In the genomic region with DNA sequence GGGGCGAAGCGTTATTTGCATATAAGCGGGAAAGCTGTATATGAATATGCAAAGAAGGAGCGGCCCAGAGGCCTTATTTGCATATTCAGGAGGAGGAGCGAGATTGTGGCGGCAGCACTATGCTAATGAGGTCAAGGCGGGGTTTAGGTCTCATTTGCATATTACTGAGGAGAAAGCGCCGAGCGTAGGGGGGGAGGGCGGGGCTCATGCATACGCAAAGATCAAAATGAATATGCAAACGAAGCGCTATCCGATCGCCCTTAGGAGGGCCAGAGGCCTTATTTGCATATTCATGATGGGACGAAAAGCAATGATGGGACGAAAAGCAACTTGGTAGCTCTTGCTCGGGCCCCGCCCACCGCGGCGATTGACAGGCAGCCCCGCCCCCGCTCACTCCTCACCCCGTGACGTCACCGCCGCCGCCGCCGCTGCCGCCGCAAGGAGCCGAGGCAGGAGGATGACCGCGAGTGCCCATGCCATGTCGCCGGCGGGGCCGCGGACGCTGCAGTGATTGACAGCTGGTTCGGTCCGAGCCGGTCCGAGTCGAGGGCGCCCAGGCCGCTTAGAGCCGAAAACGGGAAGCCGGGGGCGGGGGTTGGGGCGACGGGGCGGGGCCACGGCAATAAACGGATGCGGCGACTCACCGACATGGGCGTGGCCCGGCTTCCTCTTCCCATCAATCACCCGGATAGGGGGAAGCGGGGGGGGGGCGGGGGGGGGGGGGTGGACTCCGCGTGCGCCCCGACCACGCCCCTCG, we compare ENCODE assay signal across 8 mouse cellular contexts. TPM values are rescaled to one million over a fixed set of nuclear protein-coding genes. Genes with fewer than 3 reads are reported as not detected.
DNase-seq lines count a peak whose midpoint lies in the region; ATAC-seq and TF ChIP-seq lines count a peak whose summit lies in the region.

Gene Crlf2 (minus strand): TSS at position 590 of the 757 bp plus-strand sequence.

- under 1% methylated on average over 69 of the region's 73 CpGs for WGBS in forebrain, embryonic 10.5 days
- WGBS in heart, embryonic 15.5 days: under 1% methylated on average over 50 of the region's 73 CpGs
- WGBS in liver, embryonic 14.5 days (ENCODE audit: insufficient replicate concordance): under 1% methylated on average over 62 of the region's 73 CpGs
- WGBS in neural tube, embryonic 11.5 days: under 1% methylated on average over 49 of the region's 73 CpGs
- under 1% methylated on average over 32 of the region's 73 CpGs for WGBS in stomach, postnatal 0 days

- peak within 1 kb of the TSS; percentile 79 for H3K4me2 ChIP-seq in heart, embryonic 15.5 days
- peak within 1 kb of the TSS; percentile 68 for H3K4me2 ChIP-seq in liver, embryonic 14.5 days (ENCODE audit: low read depth)
- H3K4me2 ChIP-seq in neural tube, embryonic 11.5 days (ENCODE audit: low read depth): peak within 1 kb of the TSS; percentile 39
- H3K4me2 ChIP-seq in stomach, postnatal 0 days (replicated peaks; ENCODE audit: low read depth): peak within 1 kb of the TSS; percentile 49

- 0 out of 2 replicates have a peak, but pooled peaks cover 4% of the 10 kb centered on the region for H3K4me1 ChIP-seq in forebrain, embryonic 10.5 days
- H3K4me1 ChIP-seq in heart, embryonic 15.5 days (replicated peaks): 0 out of 2 replicates have a peak, but pooled peaks cover 4% of the 10 kb centered on the region
- H3K4me1 ChIP-seq in liver, embryonic 14.5 days (replicated peaks; ENCODE audit: control insufficient read depth in 2 of 2, insufficient read depth in 2 of 2, low read length in 1 of 2): peaks cover 2 to 7% of the 10 kb centered on the region in 2 experiments; a peak in 3 of 4 replicates
- no peaks in the 10 kb centered on the region for H3K4me1 ChIP-seq in neural tube, embryonic 11.5 days (ENCODE audit: control insufficient read depth, insufficient read depth, low read length)
- no peaks in the 10 kb centered on the region for H3K4me1 ChIP-seq in stomach, postnatal 0 days (replicated peaks; ENCODE audit: control insufficient read depth, insufficient read depth)

- peak within 1 kb of the TSS; percentile 72 for H3K4me3 ChIP-seq in forebrain, embryonic 10.5 days
- peak within 1 kb of the TSS; percentile 73 for H3K4me3 ChIP-seq in heart, embryonic 15.5 days
- peak within 1 kb of the TSS; percentile 65 to 91 for H3K4me3 ChIP-seq in liver, embryonic 14.5 days (ENCODE audit: insufficient read depth in 1 of 2, low read depth in 2 of 2, low read length in 2 of 2)
- H3K4me3 ChIP-seq in neural tube, embryonic 11.5 days (ENCODE audit: low read depth, low read length): peak within 1 kb of the TSS; percentile 54
- H3K4me3 ChIP-seq in stomach, postnatal 0 days (ENCODE audit: low read depth, low read length): peak within 1 kb of the TSS; percentile 59

- peaks cover 59% of the 10 kb centered on the region for H3K9me3 ChIP-seq in forebrain, embryonic 10.5 days
- peaks cover 21% of the 10 kb centered on the region for H3K9me3 ChIP-seq in heart, embryonic 15.5 days (replicated peaks)
- H3K9me3 ChIP-seq in liver, embryonic 14.5 days (ENCODE audit: control insufficient read depth, low read length): peaks cover 26% of the 10 kb centered on the region
- H3K9me3 ChIP-seq in neural tube, embryonic 11.5 days (ENCODE audit: control insufficient read depth, low read length): peaks cover 13% of the 10 kb centered on the region
- H3K9me3 ChIP-seq in stomach, postnatal 0 days (ENCODE audit: control insufficient read depth, low read length): peaks cover 14% of the 10 kb centered on the region

- H3K27me3 ChIP-seq in forebrain, embryonic 10.5 days (ENCODE audit: poor library complexity, severe bottlenecking): no peaks in the 10 kb centered on the region
- no peaks in the 10 kb centered on the region for H3K27me3 ChIP-seq in heart, embryonic 15.5 days
- H3K27me3 ChIP-seq in liver, embryonic 14.5 days (ENCODE audit: control insufficient read depth, insufficient read depth, low read length): no peaks in the 10 kb centered on the region
- H3K27me3 ChIP-seq in neural tube, embryonic 11.5 days (ENCODE audit: control insufficient read depth, insufficient read depth, low read length): no peaks in the 10 kb centered on the region
- H3K27me3 ChIP-seq in stomach, postnatal 0 days (ENCODE audit: control insufficient read depth, insufficient read depth, low read length): no peaks in the 10 kb centered on the region

- peak within 1 kb of the TSS; percentile 66 for H3K9ac ChIP-seq in heart, embryonic 15.5 days
- H3K9ac ChIP-seq in liver, embryonic 14.5 days (replicated peaks): peak within 1 kb of the TSS; percentile 31; the same call in 1 of the 2 replicates
- peak within 1 kb of the TSS; percentile 53 for H3K9ac ChIP-seq in neural tube, embryonic 11.5 days (ENCODE audit: low read length)
- peak within 1 kb of the TSS; percentile 74 for H3K9ac ChIP-seq in stomach, postnatal 0 days (ENCODE audit: low read length)

- peak; percentile 53 for ATAC-seq in heart, embryonic 15.5 days (replicated peaks; ENCODE audit: insufficient number of reproducible peaks, insufficient read depth, low FRiP score, low read depth)
- ATAC-seq in liver, embryonic 14.5 days (ENCODE audit: insufficient read depth): peak; percentile 70
- peak; percentile 68 for ATAC-seq in neural tube, embryonic 11.5 days (ENCODE audit: insufficient read depth, low FRiP score, low TSS enrichment)
- peak; percentile 62 for ATAC-seq in stomach, postnatal 0 days (ENCODE audit: low FRiP score, low TSS enrichment)

- no peak for TF ChIP-seq EP300 in liver, embryonic 14.5 days (IDR thresholded peaks at IDR 0.05; ENCODE audit: low read depth)
- TF ChIP-seq EP300 in stomach, postnatal 0 days (optimal IDR thresholded peaks at IDR 0.05): no peak

- peak; percentile 68 to 75 for DNase-seq in CD8-positive naive resting alpha-beta T cell, adult 2 months (ENCODE audit: low read depth in 2 of 2, low spot score in 2 of 2)
- DNase-seq in c-Kit-positive CD71-negative TER-119-negative erythroid progenitor cells, embryonic 14.5 days (ENCODE audit: low read depth): peak; percentile 82
- DNase-seq in forebrain, embryonic 10.5 days (ENCODE audit: extremely low spot score, low spot score): peak; percentile 87
- peak; percentile 91 to 92 for DNase-seq in kidney, postnatal 25 days
- DNase-seq in liver, embryonic 14.5 days (ENCODE audit: low read depth in 3 of 3, low spot score in 3 of 3): peak; percentile 78 to 85 (median 79)
- peak; percentile 91 for DNase-seq in neural tube, embryonic 11.5 days (ENCODE audit: low spot score)
- DNase-seq in stomach, postnatal 0 days (ENCODE audit: low spot score): peak; percentile 85

- H3K27ac ChIP-seq in forebrain, embryonic 10.5 days: peak within 1 kb of the TSS; percentile 91
- H3K27ac ChIP-seq in heart, embryonic 15.5 days: peak within 1 kb of the TSS; percentile 96
- peak within 1 kb of the TSS; percentile 66 for H3K27ac ChIP-seq in liver, embryonic 14.5 days
- peak within 1 kb of the TSS; percentile 81 for H3K27ac ChIP-seq in neural tube, embryonic 11.5 days (ENCODE audit: low read depth, low read length)
- H3K27ac ChIP-seq in stomach, postnatal 0 days (replicated peaks): peak within 1 kb of the TSS; percentile 94

- TF ChIP-seq CTCF in liver, embryonic 14.5 days (IDR thresholded peaks at IDR 0.05; ENCODE audit: low read depth): no peak
- no peak for TF ChIP-seq CTCF in stomach, postnatal 0 days (IDR thresholded peaks at IDR 0.05; ENCODE audit: low read depth)

- peaks cover 23% of the 10 kb centered on the region for H3K36me3 ChIP-seq in forebrain, embryonic 10.5 days (replicated peaks)
- peaks cover 11% of the 10 kb centered on the region; the same call in 1 of the 2 replicates for H3K36me3 ChIP-seq in heart, embryonic 15.5 days
- H3K36me3 ChIP-seq in liver, embryonic 14.5 days (replicated peaks; ENCODE audit: control insufficient read depth, insufficient read depth, low read depth): no peaks in the 10 kb centered on the region
- H3K36me3 ChIP-seq in neural tube, embryonic 11.5 days (ENCODE audit: control insufficient read depth, insufficient read depth, low read length): peaks cover 2% of the 10 kb centered on the region
- no peaks in the 10 kb centered on the region for H3K36me3 ChIP-seq in stomach, postnatal 0 days (ENCODE audit: control insufficient read depth, insufficient read depth, low read length)

RNA-seq across cellular contexts. Expression of gene Crlf2, which starts in this region (rescaled TPM):
- 2.9 and 3.2 TPM in 2 replicates for polyA plus RNA-seq in forebrain, embryonic 10.5 days (2016; fragmentation: Nextera tagmentation; extraction: Ambion mirVana)
- 8.0 and 11.1 TPM in 2 replicates for polyA plus RNA-seq in heart, embryonic 15.5 days (2015; fragmentation: Nextera tagmentation; extraction: Ambion mirVana)
- polyA plus RNA-seq in liver, embryonic 14.5 days (2012; rRNA removed): 4.1 and 4.5 TPM in 2 replicates
- 2.4 and 2.7 TPM in 2 replicates for polyA plus RNA-seq in liver, embryonic 14.5 days (2014; fragmentation: Nextera tagmentation; extraction: Ambion mirVana)
- polyA plus RNA-seq in neural tube, embryonic 11.5 days (2014; fragmentation: Nextera tagmentation; extraction: Ambion mirVana): 4.2 and 5.8 TPM in 2 replicates
- 8.7 and 9.9 TPM in 2 replicates for polyA plus RNA-seq in stomach, postnatal 0 days (2015; fragmentation: Nextera tagmentation; extraction: Ambion mirVana)

Comparison
In these comparisons a context has a peak if more than half of its experiments do, and no peak if none do; other contexts are left out.
1. Peak in every context shown above with its lines: DNase-seq, ATAC-seq, H3K4me3 ChIP-seq and H3K27ac ChIP-seq.